ENCODE assay signal across 18 mouse cellular contexts in the genomic region with DNA sequence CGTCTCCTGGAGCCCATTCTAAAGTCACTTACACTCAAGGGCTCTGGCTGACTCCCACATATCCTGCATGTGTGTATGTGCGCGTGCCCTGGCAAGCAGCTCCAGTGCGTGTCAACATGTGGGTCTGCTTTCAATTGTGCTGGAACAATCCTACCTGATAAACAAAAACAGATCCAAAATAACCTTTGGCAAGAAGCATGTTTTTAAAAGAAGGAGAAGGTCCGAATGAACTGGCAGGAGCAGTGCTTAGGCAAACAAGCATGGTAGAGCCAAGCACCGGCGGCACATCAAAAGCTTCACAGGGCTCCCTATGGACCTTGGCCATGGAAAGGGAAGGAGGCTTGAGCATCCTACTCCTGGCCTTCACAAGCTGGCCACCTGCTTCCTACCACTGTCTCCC.
A peak's percentile ranks its signal among the peaks of the same experiment; 100 is the strongest.
DNase-seq lines count a peak whose midpoint lies in the region; ATAC-seq and TF ChIP-seq lines count a peak whose summit lies in the region.
"Had no signal": no experiment of that assay in that cellular context is flagged by ENCODE, and none has a peak within 500 bp of the region (broad histone marks: within the 10 kb centered on the region; RNA-seq: fewer than 3 reads in every experiment).

No protein-coding gene starts in this region.

- DNase-seq in adrenal gland, postnatal 14 days, result peak; percentile 40
- DNase-seq in adrenal gland, postnatal 25 days, result no peak
- peak; percentile 94 for DNase-seq in liver, adult 2 months (ENCODE audit: extremely low read depth, low read depth, low spot score)
- DNase-seq in liver, result no peak
- DNase-seq in embryo, embryonic 11 days, result no peak
- DNase-seq in gastrocnemius, adult 2 months, result no peak
- DNase-seq: cerebellum, adult 11 months; cerebellum, adult 8-10 months; cerebellum, postnatal 14 days; gastrocnemius, postnatal 14 days; heart, postnatal 10 days; kidney, adult 11 months had no signal

- no peak for TF ChIP-seq CTCF in liver, adult 2 months (IDR thresholded peaks at IDR 0.05; ENCODE audit: low read depth, low read length)
- no peak for TF ChIP-seq CTCF in gastrocnemius, adult 2 months (IDR thresholded peaks at IDR 0.05)

- H3K79me2 ChIP-seq in liver, adult 2 months (ENCODE audit: control insufficient read depth, insufficient read depth, low read length), result no peaks in the 10 kb centered on the region

- no peaks in the 10 kb centered on the region for H3K9me3 ChIP-seq in embryonic facial prominence, embryonic 15.5 days (replicated peaks)
- H3K9me3 ChIP-seq: forebrain, embryonic 12.5 days; hindbrain, embryonic 13.5 days had no signal

- no peak for ATAC-seq in embryonic facial prominence, embryonic 15.5 days (ENCODE audit: insufficient number of reproducible peaks, low FRiP score, low TSS enrichment, low read depth)
- ATAC-seq: forebrain, embryonic 16.5 days; hindbrain, postnatal 0 days had no signal

- H3K36me3 ChIP-seq in liver, adult 2 months (ENCODE audit: control insufficient read depth, insufficient read depth, low read length), result no peaks in the 10 kb centered on the region
- H3K36me3 ChIP-seq in embryonic facial prominence, embryonic 15.5 days, result no peaks in the 10 kb centered on the region
- H3K36me3 ChIP-seq: forebrain, embryonic 12.5 days; hindbrain, embryonic 13.5 days had no signal

- H3K9ac ChIP-seq in liver, adult 2 months (ENCODE audit: low read depth, low read length), result no peak overlapping the region
- H3K9ac ChIP-seq in embryonic facial prominence, embryonic 15.5 days, result no peak overlapping the region
- H3K9ac ChIP-seq: forebrain, embryonic 12.5 days; hindbrain, embryonic 13.5 days had no signal

- no peak overlapping the region for H3K4me2 ChIP-seq in embryonic facial prominence, embryonic 15.5 days (replicated peaks)
- H3K4me2 ChIP-seq: forebrain, embryonic 12.5 days; hindbrain, embryonic 13.5 days had no signal

- H3K4me1 ChIP-seq in liver, adult 2 months (ENCODE audit: control insufficient read depth, insufficient read depth, low read length), result peaks cover 12% of the 10 kb centered on the region
- peaks cover 57% of the 10 kb centered on the region for H3K4me1 ChIP-seq in embryonic facial prominence, embryonic 15.5 days

- no peak overlapping the region for H3K4me3 ChIP-seq in liver, adult 2 months (ENCODE audit: insufficient read depth, low read depth, low read length)
- H3K4me3 ChIP-seq in embryonic facial prominence, embryonic 15.5 days (replicated peaks), result no peak overlapping the region
- H3K4me3 ChIP-seq in gastrocnemius, adult 2 months, result no peak overlapping the region
- H3K4me3 ChIP-seq: forebrain, embryonic 12.5 days; hindbrain, embryonic 13.5 days had no signal

- 29% methylated on average over 7 of the region's 7 CpGs for WGBS in liver, adult 2 months
- 48% methylated on average over 7 of the region's 7 CpGs for WGBS in embryonic facial prominence, embryonic 15.5 days

- no peaks in the 10 kb centered on the region for H3K27me3 ChIP-seq in liver, adult 2 months (ENCODE audit: control insufficient read depth, insufficient read depth, low read length)
- no peaks in the 10 kb centered on the region for H3K27me3 ChIP-seq in embryonic facial prominence, embryonic 15.5 days
- H3K27me3 ChIP-seq: CH12.LX; forebrain, embryonic 12.5 days had no signal

- intact Hi-C loops in gastrocnemius, adult 2 months (cut with DNase I), result no loop called here

- no peak overlapping the region for H3K27ac ChIP-seq in liver, adult 2 months (replicated peaks; ENCODE audit: insufficient read depth, low read depth, low read length)
- H3K27ac ChIP-seq in embryonic facial prominence, embryonic 15.5 days (replicated peaks), result peak overlapping the region; percentile 56; the same call in 1 of the 2 replicates
- H3K27ac ChIP-seq in gastrocnemius, adult 2 months, result no peak overlapping the region
- H3K27ac ChIP-seq: forebrain, embryonic 12.5 days; hindbrain, embryonic 13.5 days; hindbrain, postnatal 0 days had no signal

- no peak for TF ChIP-seq POLR2A in liver, adult 2 months (IDR thresholded peaks at IDR 0.05; ENCODE audit: extremely low read depth, insufficient read depth, low read length)

Comparison
In these comparisons a context has a peak if more than half of its experiments do, and no peak if none do; other contexts are left out.
1. DNase-seq: peak in adrenal gland, postnatal 14 days (single experiment) and liver, adult 2 months (single experiment); none in adrenal gland, postnatal 25 days (single experiment), liver (single experiment), embryo, embryonic 11 days (single experiment) and gastrocnemius, adult 2 months (single experiment).